Mouse (Mus musculus) MEL-GATA-1-ER (cell line): ENCODE data around the gene Shisa5.

Source experiments
- DNase-seq: peaks from one replicate; pipeline ENCODE4 v3.0.0-alpha.2; 2012; ENCODE audit warnings: low read depth; ENCODE audit errors: extremely low read depth

Gene Shisa5

GRCm38 (mm10) chr9:109091802-109092201 is 53.4 kb downstream of the Shisa5 start:
- DNase-seq, result no peak

DNA sequence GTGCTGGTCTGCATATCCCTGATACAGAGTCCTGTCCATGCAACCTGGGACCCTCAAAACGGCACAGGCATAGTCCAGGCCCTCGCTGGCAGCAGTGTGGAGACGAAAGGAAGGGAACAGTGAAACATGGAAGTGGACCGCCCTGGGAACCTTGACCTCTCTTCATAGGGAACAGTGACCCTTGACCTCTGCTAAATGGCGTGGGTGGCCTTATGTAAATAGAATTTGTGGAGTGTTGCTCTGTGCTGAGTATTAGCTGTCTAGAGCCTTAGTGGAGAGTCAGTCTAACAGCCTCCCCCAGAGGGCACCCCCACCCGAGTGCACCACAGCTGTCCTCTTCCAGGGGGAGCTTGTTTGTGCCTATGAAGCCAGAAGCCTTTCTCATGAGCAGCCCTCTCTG is 54.4 kb downstream of the Shisa5 start:
- no peak for DNase-seq

DNA sequence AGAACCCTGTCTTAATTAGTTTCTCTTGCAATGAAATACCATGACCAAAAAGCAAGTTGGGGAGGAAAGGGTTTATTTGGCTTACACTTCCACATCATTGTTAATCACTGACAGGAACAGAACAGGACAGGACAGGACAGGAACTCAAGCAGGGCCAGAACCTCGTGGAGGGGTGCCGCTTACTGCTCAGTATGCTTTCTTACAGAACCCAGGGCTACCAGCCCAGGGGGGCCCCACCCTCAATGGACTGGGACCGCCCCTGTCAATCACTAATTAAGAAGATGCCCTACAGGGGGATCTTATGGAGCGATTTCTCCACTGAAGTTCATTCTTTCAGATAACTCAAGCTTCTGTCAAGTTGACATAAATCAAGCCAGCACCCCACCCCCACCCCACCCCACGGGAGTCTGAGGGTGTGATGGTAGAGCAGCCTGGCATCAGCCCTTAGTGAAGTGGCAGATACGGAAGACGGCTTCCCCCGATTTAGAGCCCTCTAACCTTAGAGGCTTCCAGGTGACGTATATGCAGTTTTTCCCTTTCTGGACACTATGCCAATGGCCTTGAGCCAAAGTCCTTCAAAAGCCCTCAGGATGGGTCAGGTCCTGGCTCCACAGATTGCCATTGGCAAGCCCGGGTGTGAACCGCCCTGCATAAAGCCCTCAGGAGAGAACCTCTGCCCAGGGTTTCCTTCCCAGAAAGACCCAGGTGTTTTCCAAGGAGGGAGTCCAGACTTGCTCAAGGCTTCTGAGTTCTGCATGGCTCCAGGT is 55.6 kb downstream of the Shisa5 start:
- DNase-seq, result no peak

DNA sequence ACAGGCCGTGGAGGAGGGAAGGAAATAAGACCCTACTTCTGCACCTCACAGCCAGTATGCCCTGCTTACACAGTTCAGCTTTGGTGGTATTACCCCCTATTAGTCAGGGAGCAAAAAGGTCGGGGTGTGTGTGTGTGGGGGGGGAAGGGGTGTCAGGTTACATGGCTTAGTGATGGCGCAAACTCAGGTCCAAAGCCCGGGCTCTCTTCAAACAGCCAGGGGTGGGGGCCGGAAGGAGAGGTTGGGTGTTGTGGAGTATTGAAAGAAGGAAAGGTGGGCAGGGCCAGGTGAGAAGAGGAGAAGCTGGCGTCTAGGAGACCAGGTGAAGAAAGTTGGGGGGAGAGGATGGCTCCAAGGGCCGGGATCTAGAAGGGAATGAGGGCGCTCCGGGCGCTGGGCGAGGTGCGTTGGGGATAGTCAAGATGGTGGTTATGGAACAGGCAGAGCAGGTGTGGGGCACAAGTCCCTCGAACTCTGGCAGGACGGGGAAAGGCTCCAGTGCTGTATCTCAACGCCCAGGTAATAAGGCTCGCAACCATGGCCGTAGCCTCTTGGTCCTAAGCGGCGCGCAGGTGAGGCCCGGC is 56.3 kb downstream of the Shisa5 start:
- no peak for DNase-seq

DNA sequence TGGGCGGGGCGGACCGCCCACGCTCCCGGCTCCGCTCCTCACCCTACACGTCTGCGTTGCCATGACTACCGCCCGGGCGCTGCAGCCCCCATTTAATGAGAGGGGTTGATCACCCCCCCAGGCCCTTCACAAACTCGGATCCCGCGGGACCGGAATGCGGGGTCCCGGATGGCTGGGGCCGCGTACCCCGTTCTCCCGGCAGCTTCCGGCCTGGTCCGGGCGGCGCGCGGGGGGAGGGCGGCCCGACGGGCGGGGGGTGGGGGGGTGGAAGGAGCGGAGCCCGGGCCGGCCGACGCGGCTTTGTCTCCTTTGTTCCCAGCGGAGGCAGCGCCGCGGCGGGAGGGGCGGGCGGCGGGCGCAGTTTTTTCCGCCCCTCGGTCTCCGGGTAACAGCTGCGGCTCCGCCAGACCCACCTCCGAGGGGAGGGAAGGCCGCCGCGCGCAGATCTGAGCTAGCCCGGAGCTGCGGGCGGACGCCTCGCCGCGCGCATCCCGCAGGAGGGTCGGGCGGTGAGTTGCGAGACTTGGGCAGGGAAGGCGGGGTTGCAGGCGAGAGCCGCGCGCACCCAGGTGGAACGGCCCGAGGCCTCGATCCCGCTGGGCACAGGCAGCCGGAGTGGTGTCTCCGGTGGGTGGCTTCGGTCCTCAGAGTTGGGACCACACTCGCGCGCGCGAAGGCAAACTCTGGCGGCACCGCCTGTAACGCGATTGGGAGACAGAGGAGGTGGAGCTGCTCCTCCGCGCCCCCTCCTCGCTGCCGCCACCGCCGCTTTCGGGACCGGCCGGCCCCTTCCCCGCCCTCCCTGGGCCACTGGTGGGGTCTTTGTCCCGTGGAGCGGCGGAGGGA is 57.0 kb downstream of the Shisa5 start, which contains the start of gene Plxnb1:
Gene Plxnb1 (plus strand): TSS at position 253 of the 846 bp plus-strand sequence.
- no peak for DNase-seq

- DNase-seq, result no peak
Measured at GRCm38 (mm10) chr9:109096251-109096661, 57.9 kb downstream of the Shisa5 start.

GRCm38 (mm10) chr9:109096856-109097255 is 58.5 kb downstream of the Shisa5 start:
- DNase-seq, result no peak

DNA sequence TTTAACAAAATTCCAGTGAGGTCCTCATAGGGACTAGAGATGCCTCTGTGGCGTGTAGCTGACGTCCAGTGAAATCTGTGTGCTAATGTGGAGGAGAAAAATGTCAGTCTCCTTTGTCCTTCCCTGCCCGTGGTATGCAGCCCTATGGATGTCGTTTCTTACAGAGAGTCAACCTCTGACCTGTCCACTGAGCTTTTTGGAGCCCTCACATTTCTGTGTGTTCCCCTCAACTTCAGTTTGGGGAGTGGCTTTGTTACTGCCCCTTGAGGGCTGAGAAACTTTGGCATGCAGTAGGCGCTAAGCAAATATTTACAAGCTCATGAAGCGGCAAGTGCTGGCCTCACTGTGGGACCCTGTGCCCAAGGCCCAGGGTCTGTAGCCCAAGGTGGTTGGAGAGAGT is 58.9 kb downstream of the Shisa5 start:
- DNase-seq, result no peak

DNA sequence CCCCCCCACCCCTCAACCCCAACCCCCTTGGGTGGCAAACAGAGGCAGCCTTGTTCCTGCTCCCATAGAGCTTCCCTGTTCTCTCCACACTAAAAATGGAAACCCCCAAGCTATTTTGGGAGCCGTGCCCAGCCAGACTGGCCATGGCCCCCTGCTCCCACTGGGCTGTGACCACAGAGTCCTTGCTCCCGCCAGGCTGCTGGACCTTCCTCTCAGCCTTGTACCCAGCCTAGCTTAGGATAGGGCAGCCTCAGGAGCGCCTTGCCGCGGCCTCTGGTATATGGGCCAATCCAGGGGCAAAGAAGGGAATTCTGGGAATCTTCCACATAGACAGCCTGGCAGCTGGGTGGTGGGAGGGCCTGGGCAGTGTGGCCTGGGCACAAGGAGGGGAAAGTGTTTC is 59.5 kb downstream of the Shisa5 start:
- DNase-seq, result no peak

- DNase-seq, result no peak
Measured at GRCm38 (mm10) chr9:109098366-109098765, 60.0 kb downstream of the Shisa5 start.

DNA sequence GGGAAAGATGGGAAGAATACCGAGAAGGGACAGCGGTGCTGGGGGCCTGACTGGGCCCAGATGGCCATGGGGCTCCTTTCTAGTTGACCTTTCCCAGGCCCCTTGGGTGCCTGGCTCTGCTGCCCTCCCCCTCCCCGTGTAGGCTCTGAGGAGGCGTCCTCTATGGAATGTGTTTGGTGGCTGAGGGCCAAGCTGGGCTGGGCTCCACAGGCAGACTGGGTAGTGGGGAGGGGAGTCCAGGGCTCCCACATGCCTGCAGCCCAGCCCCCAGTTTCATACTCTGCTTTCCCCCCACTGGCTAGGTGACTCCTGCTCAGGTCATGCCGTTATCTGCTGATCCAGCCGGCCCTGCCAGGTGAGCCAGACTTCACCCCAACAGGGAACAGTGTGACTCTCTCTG is 60.6 kb downstream of the Shisa5 start:
- no peak for DNase-seq

DNA sequence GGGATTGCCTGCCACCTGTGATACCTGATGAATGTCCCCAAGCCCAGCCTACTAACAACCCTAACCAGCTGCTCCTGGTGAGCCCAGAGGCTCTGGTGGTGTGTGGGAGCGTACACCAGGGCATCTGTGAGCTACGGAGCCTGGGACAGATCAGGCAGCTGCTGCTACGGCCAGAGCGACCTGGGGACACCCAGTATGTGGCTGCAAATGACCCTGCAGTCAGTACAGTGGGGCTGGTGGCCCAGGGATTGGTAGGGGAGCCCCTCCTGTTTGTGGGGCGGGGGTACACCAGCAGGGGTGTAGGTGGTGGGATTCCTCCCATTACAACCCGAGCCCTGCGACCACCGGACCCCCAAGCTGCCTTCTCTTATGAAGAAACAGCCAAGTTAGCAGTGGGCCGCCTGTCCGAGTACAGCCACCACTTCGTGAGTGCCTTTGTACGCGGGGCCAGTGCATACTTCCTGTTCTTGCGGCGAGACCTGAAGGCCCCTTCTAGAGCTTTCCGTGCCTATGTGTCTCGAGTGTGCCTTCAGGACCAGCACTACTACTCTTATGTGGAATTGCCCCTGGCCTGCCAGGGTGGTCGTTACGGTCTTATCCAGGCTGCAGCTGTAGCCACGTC is 62.1 kb downstream of the Shisa5 start:
- no peak for DNase-seq

DNA sequence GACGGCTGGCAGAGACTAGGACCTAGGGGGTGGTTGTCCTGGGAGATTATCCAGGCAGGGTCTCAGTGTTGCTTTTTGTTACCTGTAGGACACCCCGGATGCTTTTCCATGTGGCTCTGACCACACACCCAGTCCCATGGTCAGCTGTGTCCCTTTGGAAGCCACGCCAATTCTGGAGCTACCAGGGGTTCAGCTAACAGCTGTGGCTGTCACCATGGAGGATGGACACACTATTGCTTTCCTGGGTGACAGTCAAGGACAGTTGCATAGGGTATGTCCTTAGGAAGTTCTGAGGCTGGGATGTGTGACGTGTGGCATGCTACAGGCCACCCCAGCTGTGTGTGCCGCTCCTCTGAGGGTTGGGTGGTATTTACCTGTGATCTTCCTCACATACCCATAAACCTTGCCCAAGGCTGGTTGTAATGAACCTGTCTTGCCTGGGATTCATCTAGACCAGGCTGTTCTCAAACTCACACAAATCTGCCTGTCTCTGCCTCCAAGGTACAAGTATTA is 63.6 kb downstream of the Shisa5 start:
- DNase-seq, result no peak

GRCm38 (mm10) chr9:109102541-109102940 is 64.2 kb downstream of the Shisa5 start:
- DNase-seq, result no peak

DNA sequence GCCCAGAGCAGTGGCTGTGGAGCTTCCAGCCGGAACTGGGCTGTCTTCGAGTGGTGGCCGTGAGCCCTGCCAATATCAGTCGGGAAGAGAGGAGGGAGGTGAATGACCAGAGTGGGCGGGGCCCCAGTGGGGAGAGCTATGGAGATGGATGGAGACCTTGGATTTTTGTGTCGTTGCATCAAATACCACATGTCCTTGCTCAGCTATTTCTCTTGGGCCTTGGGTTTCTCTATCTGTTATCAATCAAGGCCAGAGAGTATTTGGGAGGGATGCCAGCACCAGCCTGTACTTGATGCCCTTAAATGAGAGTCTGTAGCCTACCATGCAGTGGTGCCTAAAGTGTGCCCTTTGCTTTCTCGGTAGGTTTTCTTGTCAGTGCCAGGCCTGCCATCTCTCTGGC is 64.9 kb downstream of the Shisa5 start:
- DNase-seq, result no peak

GRCm38 (mm10) chr9:109104083-109104482 is 65.7 kb downstream of the Shisa5 start:
- DNase-seq, result no peak

- no peak for DNase-seq
Measured at GRCm38 (mm10) chr9:109105011-109105410, 66.6 kb downstream of the Shisa5 start.

GRCm38 (mm10) chr9:109105648-109106047 is 67.3 kb downstream of the Shisa5 start:
- no peak for DNase-seq

GRCm38 (mm10) chr9:109107341-109107740 is 69.0 kb downstream of the Shisa5 start:
- no peak for DNase-seq
